18 mouse cellular contexts compared by ENCODE assay signal in the genomic region with DNA sequence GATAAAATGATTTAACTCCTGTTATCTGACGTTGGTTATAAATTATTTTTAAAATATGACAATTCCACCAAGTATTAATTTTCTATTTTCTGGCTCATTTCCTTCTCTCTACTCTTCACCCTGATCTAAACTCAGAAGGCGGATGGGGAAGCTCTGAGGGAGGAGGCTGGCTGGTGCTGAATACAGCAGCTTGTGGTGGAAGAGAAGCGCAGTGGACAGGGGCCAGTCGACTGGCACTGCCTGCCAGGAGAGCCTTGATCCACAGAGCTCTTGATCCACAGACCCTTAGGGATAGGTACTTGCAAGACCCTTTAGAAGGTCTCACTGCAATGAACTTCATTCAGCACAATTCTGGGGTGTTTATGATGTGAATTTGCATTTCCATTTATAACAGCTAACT.
"Had no signal": no experiment of that assay in that cellular context is flagged by ENCODE, and none has a peak within 500 bp of the region (broad histone marks: within the 10 kb centered on the region; RNA-seq: fewer than 3 reads in every experiment).

No protein-coding gene starts in this region.

- ATAC-seq: forebrain, embryonic 14.5 days; forebrain, embryonic 15.5 days; forebrain, embryonic 16.5 days; forebrain, postnatal 0 days had no signal

- DNase-seq: cerebellum, adult 2 months; cerebellum, adult 8-10 months; cerebellum, adult 9-11 months; cerebellum, postnatal 25 days; cerebellum, postnatal 36 days; embryo, embryonic 11 days; forebrain, postnatal 0 days; gastrocnemius, adult 2 months; gastrocnemius, postnatal 10 days; gastrocnemius, postnatal 14 days; gastrocnemius, postnatal 25 days; gastrocnemius, postnatal 36 days; heart, adult 11 months; heart, adult 18-20 months; heart, adult 2 months had no signal
